In the genomic region with DNA sequence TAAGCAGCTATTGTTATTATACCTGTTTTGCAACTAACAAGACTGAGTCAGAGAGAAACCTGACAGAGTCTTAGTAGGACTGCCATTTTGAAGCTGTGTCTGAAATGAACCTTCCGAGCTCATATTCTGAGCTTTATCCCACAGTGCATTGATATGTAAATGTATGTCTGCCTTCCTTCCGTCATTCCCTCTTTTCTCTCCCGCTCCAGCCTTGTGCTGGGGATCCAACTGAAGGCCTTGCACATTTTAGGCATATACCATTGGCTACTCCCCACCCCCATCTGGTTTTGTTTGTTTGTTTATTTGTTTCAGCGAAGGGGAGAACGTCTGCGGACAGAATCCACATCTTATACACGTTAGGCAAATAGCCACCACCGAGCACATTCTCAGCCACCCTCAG, we compare ENCODE assay signal across 18 mouse cellular contexts. TPM values are rescaled to one million over a fixed set of nuclear protein-coding genes. Genes with fewer than 3 reads are reported as not detected.
DNase-seq lines count a peak whose midpoint lies in the region; ATAC-seq and TF ChIP-seq lines count a peak whose summit lies in the region.
"Had no signal": no experiment of that assay in that cellular context is flagged by ENCODE, and none has a peak within 500 bp of the region (broad histone marks: within the 10 kb centered on the region; RNA-seq: fewer than 3 reads in every experiment).

No protein-coding gene starts in this region.

- in situ Hi-C loops in ES-E14 (cut with MboI; ENCODE audit: low sequenced_read_pairs in 2 of 2, unreplicated experiment in 2 of 2) = no loop called here

- no peak for ATAC-seq in intestine, embryonic 15.5 days
- no peak for ATAC-seq in intestine, postnatal 0 days
- ATAC-seq in liver, embryonic 15.5 days (ENCODE audit: insufficient read depth) = no peak
- ATAC-seq in stomach, embryonic 15.5 days (ENCODE audit: insufficient read depth, low FRiP score, low read depth) = no peak

- no peak overlapping the region for H3K4me3 ChIP-seq in intestine, embryonic 15.5 days (replicated peaks)
- no peak overlapping the region for H3K4me3 ChIP-seq in intestine, postnatal 0 days (ENCODE audit: low read depth, low read length)
- no peak overlapping the region for H3K4me3 ChIP-seq in liver, embryonic 15.5 days (replicated peaks)
- no peak overlapping the region for H3K4me3 ChIP-seq in ES-E14 (ENCODE audit: insufficient read depth in 1 of 2, low read depth in 1 of 2, low read length in 2 of 2, poor library complexity in 1 of 2, severe bottlenecking in 1 of 2)
- H3K4me3 ChIP-seq in stomach, embryonic 15.5 days (replicated peaks) = no peak overlapping the region
- H3K4me3 ChIP-seq: embryonic facial prominence, embryonic 12.5 days; forebrain, embryonic 10.5 days; gastrocnemius, adult 2 months; heart, embryonic 13.5 days; hindbrain, embryonic 10.5 days had no signal

- DNase-seq in liver (no peak), ES-E14 (ENCODE audit: low read depth, low spot score) (no peak)
- no peak for DNase-seq in yolk sac, embryonic 10.5 days (ENCODE audit: low spot score)
- DNase-seq: adrenal gland, postnatal 36 days; cerebellum, adult 8-10 months; gastrocnemius, adult 2 months; thymus, postnatal 14 days had no signal

- H3K4me2 ChIP-seq in intestine, embryonic 15.5 days (replicated peaks) = no peak overlapping the region
- H3K4me2 ChIP-seq in intestine, postnatal 0 days (replicated peaks; ENCODE audit: low read depth) = no peak overlapping the region
- no peak overlapping the region for H3K4me2 ChIP-seq in liver, embryonic 15.5 days
- H3K4me2 ChIP-seq in stomach, embryonic 15.5 days = no peak overlapping the region
- H3K4me2 ChIP-seq: embryonic facial prominence, embryonic 12.5 days; heart, embryonic 13.5 days had no signal

- H3K9me3 ChIP-seq in intestine, embryonic 15.5 days = no peaks in the 10 kb centered on the region
- no peaks in the 10 kb centered on the region for H3K9me3 ChIP-seq in intestine, postnatal 0 days (ENCODE audit: control insufficient read depth)
- no peaks in the 10 kb centered on the region for H3K9me3 ChIP-seq in liver, embryonic 15.5 days (replicated peaks)
- no peaks in the 10 kb centered on the region for H3K9me3 ChIP-seq in ES-E14 (ENCODE audit: control insufficient read depth, insufficient read depth, low read depth, low read length)
- no peaks in the 10 kb centered on the region for H3K9me3 ChIP-seq in stomach, embryonic 15.5 days
- H3K9me3 ChIP-seq: embryonic facial prominence, embryonic 12.5 days; forebrain, embryonic 10.5 days; hindbrain, embryonic 10.5 days; megakaryocyte, embryonic 14.5 days had no signal

- TF ChIP-seq CTCF in intestine, postnatal 0 days (IDR thresholded peaks at IDR 0.05; ENCODE audit: low read depth) = no peak

- H3K27me3 ChIP-seq in intestine, embryonic 15.5 days (replicated peaks) = no peaks in the 10 kb centered on the region
- no peaks in the 10 kb centered on the region for H3K27me3 ChIP-seq in intestine, postnatal 0 days (replicated peaks; ENCODE audit: control insufficient read depth, insufficient read depth, low read length)
- no peaks in the 10 kb centered on the region for H3K27me3 ChIP-seq in liver, embryonic 15.5 days
- no peaks in the 10 kb centered on the region for H3K27me3 ChIP-seq in stomach, embryonic 15.5 days (replicated peaks)
- H3K27me3 ChIP-seq: embryonic facial prominence, embryonic 12.5 days; heart, embryonic 13.5 days; Patski had no signal

- 81% methylated on average over 8 of the region's 8 CpGs for WGBS in intestine, embryonic 15.5 days
- WGBS in intestine, postnatal 0 days = 75% methylated on average over 8 of the region's 8 CpGs
- WGBS in liver, embryonic 15.5 days (ENCODE audit: insufficient replicate concordance) = 63% methylated on average over 8 of the region's 8 CpGs
- WGBS in stomach, embryonic 15.5 days = 72% methylated on average over 8 of the region's 8 CpGs

- H3K27ac ChIP-seq in intestine, embryonic 15.5 days = peak overlapping the region; percentile 82; the same call in 1 of the 2 replicates
- no peak overlapping the region for H3K27ac ChIP-seq in intestine, postnatal 0 days (ENCODE audit: low read depth, low read length)
- H3K27ac ChIP-seq in liver, embryonic 15.5 days (replicated peaks) = 0 out of 2 replicates have a peak overlapping the region, but pooled peaks have one; percentile 20
- H3K27ac ChIP-seq in ES-E14 (ENCODE audit: insufficient read depth, low read depth, low read length, poor library complexity, severe bottlenecking) = peak overlapping the region; percentile 34; the same call in 1 of the 2 replicates
- peak overlapping the region; percentile 73; the same call in 1 of the 2 replicates for H3K27ac ChIP-seq in stomach, embryonic 15.5 days
- H3K27ac ChIP-seq: embryonic facial prominence, embryonic 12.5 days; forebrain, embryonic 10.5 days; gastrocnemius, adult 2 months; heart, embryonic 13.5 days; hindbrain, embryonic 10.5 days; liver, embryonic 14.5 days had no signal

- no peak overlapping the region for H3K9ac ChIP-seq in intestine, embryonic 15.5 days
- H3K9ac ChIP-seq in intestine, postnatal 0 days (ENCODE audit: low read depth, low read length) = no peak overlapping the region
- no peak overlapping the region for H3K9ac ChIP-seq in liver, embryonic 15.5 days
- no peak overlapping the region for H3K9ac ChIP-seq in ES-E14 (ENCODE audit: insufficient read depth, low read depth, low read length, poor library complexity, severe bottlenecking)
- no peak overlapping the region for H3K9ac ChIP-seq in stomach, embryonic 15.5 days
- H3K9ac ChIP-seq: embryonic facial prominence, embryonic 12.5 days; heart, embryonic 13.5 days; liver, embryonic 14.5 days had no signal

- no peaks in the 10 kb centered on the region for H3K36me3 ChIP-seq in intestine, embryonic 15.5 days
- no peaks in the 10 kb centered on the region for H3K36me3 ChIP-seq in intestine, postnatal 0 days (ENCODE audit: control insufficient read depth, insufficient read depth)
- H3K36me3 ChIP-seq in liver, embryonic 15.5 days (replicated peaks) = no peaks in the 10 kb centered on the region
- H3K36me3 ChIP-seq in ES-E14 (ENCODE audit: control insufficient read depth, insufficient read depth, low read length, poor library complexity, severe bottlenecking) = no peaks in the 10 kb centered on the region
- H3K36me3 ChIP-seq in stomach, embryonic 15.5 days = no peaks in the 10 kb centered on the region
- H3K36me3 ChIP-seq: embryonic facial prominence, embryonic 12.5 days; forebrain, embryonic 10.5 days; heart, embryonic 13.5 days; hindbrain, embryonic 10.5 days had no signal

- peaks cover 16% of the 10 kb centered on the region; the same call in 1 of the 2 replicates for H3K4me1 ChIP-seq in intestine, embryonic 15.5 days (replicated peaks)
- H3K4me1 ChIP-seq in intestine, postnatal 0 days (replicated peaks; ENCODE audit: control insufficient read depth, insufficient read depth, low read length) = 0 out of 2 replicates have a peak, but pooled peaks cover 3% of the 10 kb centered on the region
- peaks cover 4% of the 10 kb centered on the region; the same call in 1 of the 2 replicates for H3K4me1 ChIP-seq in liver, embryonic 15.5 days (replicated peaks)
- H3K4me1 ChIP-seq in ES-E14 (ENCODE audit: control insufficient read depth in 2 of 2, insufficient read depth in 2 of 2, low read length in 2 of 2, poor library complexity in 1 of 2) = peaks cover 3 to 11% of the 10 kb centered on the region in 2 experiments
- H3K4me1 ChIP-seq in stomach, embryonic 15.5 days = peaks cover 20% of the 10 kb centered on the region; the same call in 1 of the 2 replicates
- H3K4me1 ChIP-seq: megakaryocyte, embryonic 14.5 days had no signal

TF ChIP-seq in ES-E14, 5 proteins besides CTCF, POLR2A, EP300 and RAD21:
- TF ChIP-seq MAFK (IDR thresholded peaks at IDR 0.05; ENCODE audit: insufficient read depth, low read depth, low read length) (no peak), ZC3H11A (IDR thresholded peaks at IDR 0.05; ENCODE audit: borderline replicate concordance, low read depth, low read length) (no peak), HCFC1 (IDR thresholded peaks at IDR 0.05; ENCODE audit: borderline replicate concordance, insufficient read depth, low read length) (no peak), CHD2 (IDR thresholded peaks at IDR 0.05; ENCODE audit: low read depth, low read length) (no peak)

RNA-seq across cellular contexts. Expression of gene Map4k3, which starts 57.2 kb away (rescaled TPM):
- 23.5 and 24.1 TPM in 2 replicates for polyA plus RNA-seq in intestine, embryonic 15.5 days (2015; fragmentation: Nextera tagmentation; extraction: Ambion mirVana)
- 13.5 and 13.8 TPM in 2 replicates for polyA plus RNA-seq in intestine, postnatal 0 days (2015; fragmentation: Nextera tagmentation; extraction: Ambion mirVana)
- 4.1 TPM in 2 replicates for polyA plus RNA-seq in liver, embryonic 15.5 days (2015; fragmentation: Nextera tagmentation; extraction: Ambion mirVana)
- 22.3 and 24.1 TPM in 2 replicates for total RNA-seq in ES-E14 (2012; rRNA removed)
- polyA plus RNA-seq in stomach, embryonic 15.5 days (2015; fragmentation: Nextera tagmentation; extraction: Ambion mirVana) = 27.7 and 28.9 TPM in 2 replicates
